Mouse (Mus musculus): Measurements from ENCODE around the gene Eif2d. TPM values are rescaled to one million over a fixed set of nuclear protein-coding genes. Genes with fewer than 3 reads are reported as not detected.

The Eif2d gene
- total RNA-seq, 2 experiments from 2014 or later = 36.6 to 41.2 TPM

GRCm38 (mm10) chr1:131213361-131213760, 60.4 kb downstream of the Eif2d start:
- no peak for DNase-seq

- DNase-seq = no peak
These were observed 66.0 kb downstream of the Eif2d start for GRCm38 (mm10) chr1:131218933-131219332.

GRCm38 (mm10) chr1:131221822-131222590, 69.0 kb downstream of the Eif2d start:
- no peak for DNase-seq

GRCm38 (mm10) chr1:131223345-131223744, 70.4 kb downstream of the Eif2d start:
- DNase-seq = no peak

GRCm38 (mm10) chr1:131224848-131225471, 72.0 kb downstream of the Eif2d start:
- DNase-seq = no peak

GRCm38 (mm10) chr1:131228225-131228624, 75.2 kb downstream of the Eif2d start:
- no peak for DNase-seq

GRCm38 (mm10) chr1:131228659-131229058, 75.7 kb downstream of the Eif2d start:
- no peak for DNase-seq

GRCm38 (mm10) chr1:131233527-131233926, 80.5 kb downstream of the Eif2d start:
- no peak for DNase-seq

GRCm38 (mm10) chr1:131236077-131236476, 83.1 kb downstream of the Eif2d start:
- DNase-seq = no peak

Other genes starting within 250 kb of the Eif2d start
- gene Il20, start 241.7 kb upstream of the Eif2d start, total RNA-seq (2021) = not detected
- not detected for gene Il19, start 213.1 kb upstream of the Eif2d start, total RNA-seq (2021)
- gene Il10, start 133.3 kb upstream of the Eif2d start, total RNA-seq (2021) = not detected
- 10 to 100 TPM; 26.6 to 32.4 TPM for gene Mapkapk2, start 55.4 kb upstream of the Eif2d start, total RNA-seq (2021)
- gene Dyrk3, start 14.8 kb upstream of the Eif2d start, total RNA-seq (2021) = 10 to 100 TPM; 19.6 to 19.9 TPM
- gene Rassf5, start 92.1 kb downstream of the Eif2d start, total RNA-seq (2021) = 10 to 100 TPM; 17.6 to 18.5 TPM
- 1 to 10 TPM; 1.6 to 2.7 TPM for gene Ikbke, start 126.4 kb downstream of the Eif2d start, total RNA-seq (2021)

Measured in layer of hippocampus, postnatal 36 days (tissue).